Mouse (Mus musculus) thymus, postnatal 4 days (tissue): ENCODE measurements at regions not wholly inside any gene's neighbourhood (a gene's known extent, or its start where the extent isn't known, plus 50 kb on each side); places are given as distances from the start of the nearest gene placed in this dataset.

Experiments used
- DNase-seq: peaks from one replicate; pipeline ENCODE4 v3.0.0; 2021

GRCm38 (mm10) chr9:115703791-115704190 is 205.5 kb upstream of the Gadl1 start:
- peak; percentile 86 for DNase-seq

GRCm38 (mm10) chr9:115704249-115704648 is 205.0 kb upstream of the Gadl1 start:
- peak; percentile 60 for DNase-seq

GRCm38 (mm10) chr9:115705761-115706160 is 203.5 kb upstream of the Gadl1 start:
- DNase-seq, result no peak

- no peak for DNase-seq
Measured at GRCm38 (mm10) chr9:115708199-115708934, 200.9 kb upstream of the Gadl1 start.

GRCm38 (mm10) chr9:115710039-115710739 is 199.1 kb upstream of the Gadl1 start:
- DNase-seq, result peak; percentile 35

GRCm38 (mm10) chr9:115720306-115720705 is 188.9 kb upstream of the Gadl1 start:
- DNase-seq, result no peak

GRCm38 (mm10) chr9:115720841-115721240 is 188.4 kb upstream of the Gadl1 start:
- DNase-seq, result no peak

GRCm38 (mm10) chr9:115724063-115724462 is 185.2 kb upstream of the Gadl1 start:
- DNase-seq, result no peak

GRCm38 (mm10) chr9:115727361-115727760 is 181.9 kb upstream of the Gadl1 start:
- DNase-seq, result no peak

GRCm38 (mm10) chr9:115731557-115731956 is 177.7 kb upstream of the Gadl1 start:
- peak; percentile 44 for DNase-seq

GRCm38 (mm10) chr9:115733104-115733503 is 176.2 kb upstream of the Gadl1 start:
- DNase-seq, result no peak

GRCm38 (mm10) chr9:115739984-115740383 is 169.3 kb upstream of the Gadl1 start:
- DNase-seq, result no peak

- DNase-seq, result no peak
Measured at GRCm38 (mm10) chr9:115746436-115746835, 162.8 kb upstream of the Gadl1 start.

- no peak for DNase-seq
Measured at GRCm38 (mm10) chr9:115760496-115760895, 148.8 kb upstream of the Gadl1 start.

GRCm38 (mm10) chr9:115764136-115764535 is 145.1 kb upstream of the Gadl1 start:
- no peak for DNase-seq

GRCm38 (mm10) chr9:115766471-115766870 is 142.8 kb upstream of the Gadl1 start:
- DNase-seq, result no peak

- no peak for DNase-seq
Measured at GRCm38 (mm10) chr9:115775112-115775511, 134.1 kb upstream of the Gadl1 start.

GRCm38 (mm10) chr9:115775858-115776257 is 133.4 kb upstream of the Gadl1 start:
- no peak for DNase-seq

GRCm38 (mm10) chr9:115777097-115777864 is 132.0 kb upstream of the Gadl1 start:
- peak; percentile 40 for DNase-seq

GRCm38 (mm10) chr9:115778862-115779261 is 130.4 kb upstream of the Gadl1 start:
- no peak for DNase-seq

GRCm38 (mm10) chr9:115799330-115799729 is 109.9 kb upstream of the Gadl1 start:
- no peak for DNase-seq

GRCm38 (mm10) chr9:115800624-115801023 is 108.6 kb upstream of the Gadl1 start:
- no peak for DNase-seq

- DNase-seq, result no peak
Measured at GRCm38 (mm10) chr9:115803071-115803470, 106.2 kb upstream of the Gadl1 start.

GRCm38 (mm10) chr9:115805224-115805623 is 104.0 kb upstream of the Gadl1 start:
- DNase-seq, result no peak
